Mouse (Mus musculus) myocyte (in vitro differentiated cells): ENCODE data around the gene Hopx.

ENCODE experiments used
- CEBPB ChIP-seq: IDR thresholded peaks from 2 replicates; pipeline ENCODE4 v1.6.1; 2011; ENCODE audit warnings: mild to moderate bottlenecking, moderate library complexity; ENCODE audit not compliant: poor library complexity, insufficient read depth, severe bottlenecking
- MAX ChIP-seq: IDR thresholded peaks from one replicate; pipeline ENCODE4 v1.6.1; 2011; ENCODE audit warnings: low read depth, mild to moderate bottlenecking, control low read depth
- MYOD1 ChIP-seq, 3 experiments: IDR thresholded peaks; one replicate each; pipeline ENCODE4 v1.6.1; 2011; ENCODE audit warnings: control low read depth in 2 of 3, low read depth in 2 of 3, mild to moderate bottlenecking in 2 of 3, moderate library complexity in 1 of 3; ENCODE audit not compliant: insufficient read length in 2 of 3, control insufficient read depth in 1 of 3
- POLR2A ChIP-seq: IDR thresholded peaks from one replicate; pipeline ENCODE4 v1.6.1; 2011; ENCODE audit warnings: low read depth, mild to moderate bottlenecking, control low read depth, moderate library complexity; ENCODE audit not compliant: insufficient read length
- POLR2AphosphoS2 ChIP-seq: IDR thresholded peaks from one replicate; pipeline ENCODE4 v1.6.1; 2011; ENCODE audit warnings: low read depth, control low read depth; ENCODE audit not compliant: insufficient read length
- TCF3 ChIP-seq: IDR thresholded peaks from one replicate; pipeline ENCODE4 v1.6.1; 2011; ENCODE audit warnings: low read depth, control low read depth; ENCODE audit not compliant: insufficient read length
- USF1 ChIP-seq: IDR thresholded peaks from one replicate; pipeline ENCODE4 v1.6.1; 2011; ENCODE audit warnings: low read depth, mild to moderate bottlenecking, control low read depth, moderate library complexity

DNA sequence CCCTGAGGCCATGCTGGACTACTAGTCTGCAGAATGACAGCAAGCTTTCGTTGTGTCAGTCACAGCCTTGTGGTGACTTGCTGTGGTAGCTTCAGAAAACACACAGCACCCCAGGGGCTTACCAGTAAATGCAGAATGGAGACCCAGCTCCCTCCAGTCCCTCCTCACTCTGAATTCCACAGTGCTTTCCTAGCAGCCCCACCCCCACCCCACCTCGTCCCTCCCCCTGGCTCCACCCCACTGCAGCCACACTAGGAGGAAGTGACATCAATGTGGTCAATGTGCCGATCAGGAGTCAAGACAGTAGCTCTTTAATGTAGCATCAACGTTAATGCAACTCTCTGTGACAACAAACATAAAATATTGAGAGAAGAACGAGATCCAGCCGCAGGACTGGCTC is 25.2 kb upstream of the Hopx start:
- TF ChIP-seq POLR2AphosphoS2 (no peak), POLR2A (no peak), TCF3 (no peak), USF1 (no peak), MAX (no peak), MYOD1 (IDR thresholded peaks at IDR 0.05; ENCODE audit: control insufficient read depth in 1 of 3, insufficient read length in 2 of 3, low read depth in 2 of 3) (no peak), CEBPB (no peak)
